Mouse (Mus musculus): Measurements from ENCODE around the gene Cers4. TPM values are rescaled to one million over a fixed set of nuclear protein-coding genes. Genes with fewer than 3 reads are reported as not detected.

Gene Cers4
- total and polyA plus RNA-seq, 3 experiments = 7.2 to 10.1 TPM; not detected in 1

DNA sequence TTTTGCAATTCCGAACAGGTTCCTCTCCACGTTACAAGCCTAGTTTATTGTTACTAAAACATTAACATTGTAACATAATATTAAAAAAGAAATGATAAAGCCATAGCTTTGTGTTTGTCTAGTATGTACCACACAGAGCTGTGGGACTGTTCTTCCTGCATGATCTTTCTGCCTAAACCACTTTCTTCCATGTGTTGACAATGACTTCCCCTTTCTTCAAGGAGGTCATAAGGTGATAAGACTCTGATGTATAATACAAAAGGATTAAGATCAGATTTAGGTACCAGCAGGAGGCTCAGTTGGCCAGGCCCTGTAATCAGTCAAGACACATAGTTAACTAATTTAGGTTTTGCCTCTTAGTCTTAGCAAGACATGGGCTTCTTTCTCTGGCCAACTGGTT lies 34.7 kb upstream of the Cers4 start:
- peak; percentile 56 for DNase-seq (ENCODE audit: low read depth, low spot score)
- no peaks in the 10 kb centered on the region for H3K27me3 ChIP-seq (ENCODE audit: control insufficient read depth in 1 of 2, insufficient read depth in 2 of 2, low read length in 2 of 2)
- 0 out of 2 replicates have a peak, but pooled peaks have one; percentile 50 for TF ChIP-seq MYC (IDR thresholded peaks at IDR 0.05; ENCODE audit: low read depth, low read length)
- TF ChIP-seq E2F4 (IDR thresholded peaks at IDR 0.05; ENCODE audit: borderline replicate concordance, low read depth, low read length) = no peak
- TF ChIP-seq ETS1 (IDR thresholded peaks at IDR 0.05; ENCODE audit: low read depth, low read length) = peak; percentile 20; the same call in 1 of the 2 replicates
- TF ChIP-seq EP300 (IDR thresholded peaks at IDR 0.05; ENCODE audit: low read depth in 1 of 2, low read length in 2 of 2) = peak in 1 of 2 experiments; percentile 63; a peak in 2 of 4 replicates
- no peak for TF ChIP-seq UBTF (IDR thresholded peaks at IDR 0.05; ENCODE audit: borderline replicate concordance, insufficient read depth, low read depth, low read length)
- TF ChIP-seq GATA1 (IDR thresholded peaks at IDR 0.05; ENCODE audit: low read depth, low read length) = peak; percentile 49
- no peak overlapping the region for H3K4me3 ChIP-seq (ENCODE audit: control insufficient read depth in 1 of 2, insufficient read depth in 1 of 2, low read depth in 2 of 2, low read length in 2 of 2)
- peaks cover 0 to 3% of the 10 kb centered on the region in 2 experiments; a peak in 1 of 4 replicates for H3K4me1 ChIP-seq (ENCODE audit: control insufficient read depth in 1 of 2, insufficient read depth in 2 of 2, low read length in 2 of 2)
- H3K9ac ChIP-seq (ENCODE audit: control insufficient read depth, low read depth, low read length, poor library complexity, severe bottlenecking) = no peak overlapping the region
- H3K79me2 ChIP-seq (ENCODE audit: control insufficient read depth, insufficient read depth, low read length, poor library complexity) = no peaks in the 10 kb centered on the region
- no peaks in the 10 kb centered on the region for H3K9me3 ChIP-seq (replicated peaks; ENCODE audit: insufficient read depth, low read length)
- 0 out of 4 replicates have a peak, but pooled peaks cover 0 to 3% of the 10 kb centered on the region in 2 experiments for H3K36me3 ChIP-seq (ENCODE audit: control insufficient read depth in 1 of 2, insufficient read depth in 2 of 2, low read length in 2 of 2)
- H3K27ac ChIP-seq (ENCODE audit: control insufficient read depth, low read depth, low read length) = no peak overlapping the region

- no peak for DNase-seq (ENCODE audit: low read depth, low spot score)
- Histone ChIP-seq H3K27me3 (ENCODE audit: control insufficient read depth in 1 of 2, insufficient read depth in 2 of 2, low read length in 2 of 2) (no peaks in the 10 kb centered on the region; a peak in 1 of 4 replicates), H3K27ac (ENCODE audit: control insufficient read depth, low read depth, low read length) (no peak overlapping the region), H3K4me1 (ENCODE audit: control insufficient read depth in 1 of 2, insufficient read depth in 2 of 2, low read length in 2 of 2) (peaks cover 0 to under 1% of the 10 kb centered on the region in 2 experiments; a peak in 1 of 4 replicates), H3K4me3 (ENCODE audit: control insufficient read depth in 1 of 2, insufficient read depth in 1 of 2, low read depth in 2 of 2, low read length in 2 of 2) (no peak overlapping the region), H3K9me3 (replicated peaks; ENCODE audit: insufficient read depth, low read length) (no peaks in the 10 kb centered on the region), H3K79me2 (ENCODE audit: control insufficient read depth, insufficient read depth, low read length, poor library complexity) (no peaks in the 10 kb centered on the region), H3K9ac (ENCODE audit: control insufficient read depth, low read depth, low read length, poor library complexity, severe bottlenecking) (no peak overlapping the region), H3K36me3 (ENCODE audit: control insufficient read depth in 1 of 2, insufficient read depth in 2 of 2, low read length in 2 of 2) (no peaks in the 10 kb centered on the region)
- TF ChIP-seq TCF12 (IDR thresholded peaks at IDR 0.05; ENCODE audit: low read depth, low read length) (no peak), TBP (IDR thresholded peaks at IDR 0.05; ENCODE audit: low read depth, low read length) (no peak), MAX (IDR thresholded peaks at IDR 0.05; ENCODE audit: low read length) (no peak), MAZ (IDR thresholded peaks at IDR 0.05; ENCODE audit: low read depth, low read length) (no peak), USF2 (IDR thresholded peaks at IDR 0.05; ENCODE audit: borderline replicate concordance in 1 of 2, insufficient read depth in 1 of 2, low read depth in 1 of 2, low read length in 2 of 2) (no peak), JUND (IDR thresholded peaks at IDR 0.05; ENCODE audit: low read depth, low read length) (no peak), MEF2A (IDR thresholded peaks at IDR 0.05; ENCODE audit: extremely low read depth, insufficient replicate concordance, low read depth, low read length, poor library complexity, severe bottlenecking) (no peak), CHD2 (IDR thresholded peaks at IDR 0.05; ENCODE audit: low read length) (no peak), ZKSCAN1 (IDR thresholded peaks at IDR 0.05; ENCODE audit: low read depth, low read length) (no peak), POLR2AphosphoS5 (IDR thresholded peaks at IDR 0.05; ENCODE audit: borderline replicate concordance, low read depth, low read length) (no peak), CHD1 (IDR thresholded peaks at IDR 0.05; ENCODE audit: low read depth, low read length) (no peak), GABPA (IDR thresholded peaks at IDR 0.05; ENCODE audit: low read depth, low read length) (no peak), UBTF (IDR thresholded peaks at IDR 0.05; ENCODE audit: borderline replicate concordance, insufficient read depth, low read depth, low read length) (no peak), ETS1 (IDR thresholded peaks at IDR 0.05; ENCODE audit: low read depth, low read length) (no peak), RCOR1 (IDR thresholded peaks at IDR 0.05; ENCODE audit: low read depth, low read length) (no peak)
Measured at GRCm38 (mm10) chr8:4463061-4463460, 29.8 kb upstream of the Cers4 start.

Measured in MEL (cell line).